20 mouse cellular contexts compared by ENCODE assay signal in the genomic region with DNA sequence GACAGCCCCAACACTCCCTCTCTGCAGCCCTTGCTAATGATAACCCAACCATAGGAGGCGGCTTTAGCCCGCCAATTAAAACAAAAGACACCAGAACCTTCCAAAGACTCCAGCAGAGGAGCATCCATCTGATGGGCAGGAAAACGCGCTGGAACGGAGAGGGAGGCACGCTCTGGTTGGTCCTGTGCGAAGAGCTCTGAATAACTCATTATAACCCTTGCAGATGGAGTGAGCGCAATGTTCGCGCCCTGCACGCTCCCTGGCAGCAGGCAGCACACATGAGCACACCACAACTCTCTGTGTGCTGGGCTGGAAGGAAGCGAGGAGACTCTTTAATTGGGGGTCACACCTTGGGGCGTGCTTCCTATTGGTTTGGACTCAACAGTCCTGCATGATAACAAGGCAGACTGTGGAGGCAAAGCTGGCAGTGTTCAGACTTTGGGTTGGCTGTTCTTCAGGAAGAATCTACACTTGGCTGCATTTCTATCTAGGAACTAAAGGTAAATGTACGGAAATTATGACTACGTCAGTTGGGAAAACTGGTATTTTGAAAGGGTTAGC. TPM values are rescaled to one million over a fixed set of nuclear protein-coding genes. Genes with fewer than 3 reads are reported as not detected.
DNase-seq lines count a peak whose midpoint lies in the region; ATAC-seq and TF ChIP-seq lines count a peak whose summit lies in the region.
"Had no signal": no experiment of that assay in that cellular context is flagged by ENCODE, and none has a peak within 500 bp of the region (broad histone marks: within the 10 kb centered on the region; RNA-seq: fewer than 3 reads in every experiment).

No protein-coding gene starts in this region.

- no peak for DNase-seq in hindbrain, embryonic 10.5 days (ENCODE audit: low spot score)
- DNase-seq in brain, embryonic 14.5 days (ENCODE audit: low read depth) = peak; percentile 93
- peak; percentile 81 for DNase-seq in forebrain, embryonic 14.5 days (ENCODE audit: low spot score)
- peak; percentile 64 for DNase-seq in hindbrain, postnatal 0 days (ENCODE audit: low spot score)
- DNase-seq in frontal cortex, postnatal 25 days (ENCODE audit: low spot score in 2 of 2) = no peak
- no peak for DNase-seq in right cerebral cortex, postnatal 4 days
- DNase-seq: adrenal gland, postnatal 36 days; gastrocnemius, postnatal 36 days; kidney, adult 9 months; kidney, postnatal 36 days; lung, postnatal 4 days; thymus, postnatal 36 days had no signal

- 52% methylated on average over 15 of the region's 15 CpGs for WGBS in hindbrain, embryonic 13.5 days
- WGBS in hindbrain, embryonic 10.5 days = 82% methylated on average over 15 of the region's 15 CpGs
- 31% methylated on average over 15 of the region's 15 CpGs for WGBS in forebrain, embryonic 14.5 days
- 40% methylated on average over 15 of the region's 15 CpGs for WGBS in hindbrain, postnatal 0 days

- no peak for TF ChIP-seq CTCF in brain, embryonic 14.5 days (IDR thresholded peaks at IDR 0.05; ENCODE audit: borderline replicate concordance, extremely low read depth, insufficient read depth, insufficient read length)
- no peak for TF ChIP-seq CTCF in hindbrain, postnatal 0 days (IDR thresholded peaks at IDR 0.05; ENCODE audit: low read depth)

- peak overlapping the region; percentile 55 for H3K27ac ChIP-seq in hindbrain, embryonic 13.5 days
- no peak overlapping the region for H3K27ac ChIP-seq in hindbrain, embryonic 10.5 days
- peak overlapping the region; percentile 80 for H3K27ac ChIP-seq in forebrain, embryonic 14.5 days (ENCODE audit: low read depth, low read length)
- peak overlapping the region; percentile 45; the same call in 1 of the 2 replicates for H3K27ac ChIP-seq in hindbrain, postnatal 0 days
- H3K27ac ChIP-seq: embryonic facial prominence, embryonic 13.5 days; limb, embryonic 13.5 days; liver, embryonic 14.5 days; lung, embryonic 15.5 days had no signal

- TF ChIP-seq POLR2A in brain, embryonic 14.5 days (IDR thresholded peaks at IDR 0.05; ENCODE audit: borderline replicate concordance, extremely low read depth, insufficient read depth, insufficient read length, poor library complexity, severe bottlenecking) = no peak

- no peak overlapping the region for H3K4me2 ChIP-seq in hindbrain, embryonic 13.5 days
- peak overlapping the region; percentile 5; the same call in 1 of the 2 replicates for H3K4me2 ChIP-seq in forebrain, embryonic 14.5 days (ENCODE audit: low read length)
- no peak overlapping the region for H3K4me2 ChIP-seq in hindbrain, postnatal 0 days (ENCODE audit: low read depth, low read length)
- H3K4me2 ChIP-seq: embryonic facial prominence, embryonic 13.5 days; limb, embryonic 13.5 days; lung, embryonic 15.5 days had no signal

- H3K9me3 ChIP-seq in hindbrain, embryonic 13.5 days = no peaks in the 10 kb centered on the region
- no peaks in the 10 kb centered on the region for H3K9me3 ChIP-seq in hindbrain, embryonic 10.5 days
- no peaks in the 10 kb centered on the region for H3K9me3 ChIP-seq in forebrain, embryonic 14.5 days (replicated peaks; ENCODE audit: control insufficient read depth, low read length)
- H3K9me3 ChIP-seq in hindbrain, postnatal 0 days (ENCODE audit: low read length) = no peaks in the 10 kb centered on the region
- H3K9me3 ChIP-seq: embryonic facial prominence, embryonic 13.5 days; limb, embryonic 13.5 days; lung, embryonic 15.5 days had no signal

- peaks cover 54% of the 10 kb centered on the region for H3K36me3 ChIP-seq in hindbrain, embryonic 13.5 days
- peaks cover 94% of the 10 kb centered on the region for H3K36me3 ChIP-seq in hindbrain, embryonic 10.5 days
- H3K36me3 ChIP-seq in forebrain, embryonic 14.5 days (ENCODE audit: control insufficient read depth, insufficient read depth, low read length) = peaks cover 27% of the 10 kb centered on the region; the same call in 1 of the 2 replicates
- peaks cover 10% of the 10 kb centered on the region; the same call in 1 of the 2 replicates for H3K36me3 ChIP-seq in hindbrain, postnatal 0 days (ENCODE audit: insufficient read depth, low read length)

- ATAC-seq in hindbrain, embryonic 13.5 days (ENCODE audit: low FRiP score) = no peak
- peak; percentile 72 for ATAC-seq in forebrain, embryonic 14.5 days
- ATAC-seq in hindbrain, postnatal 0 days = 0 out of 2 replicates have a peak, but pooled peaks have one; percentile 18
- ATAC-seq in activated CD4-positive, CD25-positive, alpha-beta regulatory T cell, adult 4 months = no peak

- no peak overlapping the region for H3K4me3 ChIP-seq in hindbrain, embryonic 13.5 days
- no peak overlapping the region for H3K4me3 ChIP-seq in hindbrain, embryonic 10.5 days
- H3K4me3 ChIP-seq in forebrain, embryonic 14.5 days (ENCODE audit: low read depth, low read length) = no peak overlapping the region
- H3K4me3 ChIP-seq in hindbrain, postnatal 0 days (ENCODE audit: low read length) = no peak overlapping the region
- H3K4me3 ChIP-seq: embryonic facial prominence, embryonic 13.5 days; limb, embryonic 13.5 days; lung, embryonic 15.5 days had no signal

- 0 out of 2 replicates have a peak overlapping the region, but pooled peaks have one; percentile 19 for H3K9ac ChIP-seq in hindbrain, embryonic 13.5 days
- H3K9ac ChIP-seq in forebrain, embryonic 14.5 days (ENCODE audit: low read length) = no peak overlapping the region
- H3K9ac ChIP-seq in hindbrain, postnatal 0 days (replicated peaks; ENCODE audit: low read length) = no peak overlapping the region
- H3K9ac ChIP-seq: embryonic facial prominence, embryonic 13.5 days; limb, embryonic 13.5 days; liver, embryonic 14.5 days; lung, embryonic 15.5 days had no signal

- H3K27me3 ChIP-seq in hindbrain, embryonic 13.5 days = no peaks in the 10 kb centered on the region
- H3K27me3 ChIP-seq in hindbrain, embryonic 10.5 days (ENCODE audit: insufficient read depth, poor library complexity, severe bottlenecking) = no peaks in the 10 kb centered on the region
- H3K27me3 ChIP-seq in forebrain, embryonic 14.5 days (replicated peaks; ENCODE audit: control insufficient read depth, insufficient read depth, low read length) = no peaks in the 10 kb centered on the region
- H3K27me3 ChIP-seq in hindbrain, postnatal 0 days (ENCODE audit: insufficient read depth, low read length) = no peaks in the 10 kb centered on the region
- H3K27me3 ChIP-seq: CH12.LX; embryonic facial prominence, embryonic 13.5 days; limb, embryonic 13.5 days; lung, embryonic 15.5 days had no signal

- peaks cover 47% of the 10 kb centered on the region for H3K4me1 ChIP-seq in hindbrain, embryonic 13.5 days (replicated peaks)
- H3K4me1 ChIP-seq in hindbrain, embryonic 10.5 days (replicated peaks) = peaks cover 7% of the 10 kb centered on the region; the same call in 1 of the 2 replicates
- peaks cover 36% of the 10 kb centered on the region for H3K4me1 ChIP-seq in forebrain, embryonic 14.5 days (ENCODE audit: control insufficient read depth, insufficient read depth, low read length)
- H3K4me1 ChIP-seq in hindbrain, postnatal 0 days (ENCODE audit: insufficient read depth, low read length) = peaks cover 4% of the 10 kb centered on the region; the same call in 1 of the 2 replicates
- H3K4me1 ChIP-seq: embryonic facial prominence, embryonic 13.5 days; limb, embryonic 13.5 days had no signal

RNA-seq across cellular contexts. Expression of a gene that starts 45.8 kb away (rescaled TPM):
- polyA plus RNA-seq in hindbrain, embryonic 13.5 days (2015; fragmentation: Nextera tagmentation; extraction: Ambion mirVana) = 1.6 and 2.0 TPM in 2 replicates
- 0.45 and 0.55 TPM in 2 replicates for polyA plus RNA-seq in hindbrain, embryonic 10.5 days (2016; fragmentation: Nextera tagmentation; extraction: Ambion mirVana)
- polyA plus RNA-seq in brain, embryonic 14.5 days (2012; rRNA removed) = 2.6 and 3.0 TPM in 2 replicates
- polyA plus RNA-seq in forebrain, embryonic 14.5 days (2014; fragmentation: Nextera tagmentation; extraction: Ambion mirVana) = 8.0 and 10.0 TPM in 2 replicates
- total RNA-seq in hindbrain, postnatal 0 days (2014; rRNA removed) = 1.4 and 3.8 TPM in 2 replicates
- 6.9 and 7.5 TPM in 2 replicates for polyA plus RNA-seq in hindbrain, postnatal 0 days (2015; fragmentation: Nextera tagmentation; extraction: Ambion mirVana)
- 1 to 10 TPM; 6.5 to 7.7 TPM for polyA plus RNA-seq in activated CD4-positive, CD25-positive, alpha-beta regulatory T cell, adult 4 months (2017; shearing (Covaris generic))
- total RNA-seq: MEL had no signal

Comparison
In these comparisons a context has a peak if more than half of its experiments do, and no peak if none do; other contexts are left out.
1. ATAC-seq: peak in forebrain, embryonic 14.5 days (single experiment) and hindbrain, postnatal 0 days (single experiment); none in hindbrain, embryonic 13.5 days (single experiment) and activated CD4-positive, CD25-positive, alpha-beta regulatory T cell, adult 4 months (single experiment).
2. DNase-seq: peak in brain, embryonic 14.5 days (single experiment), forebrain, embryonic 14.5 days (single experiment) and hindbrain, postnatal 0 days (single experiment); none in hindbrain, embryonic 10.5 days (single experiment), frontal cortex, postnatal 25 days (0 of 2) and right cerebral cortex, postnatal 4 days (single experiment).